Mouse (Mus musculus) midbrain, postnatal 0 days (tissue): ENCODE data around the gene Fam222b. TPM values are rescaled to one million over a fixed set of nuclear protein-coding genes. Genes with fewer than 3 reads are reported as not detected.
"Not testable (repeated sequence)": the region's sequence is repeated elsewhere in the genome, so short reads cannot be mapped to it uniquely, and the experiment has no call there.

Experiments used
- ATAC-seq: fragments of 200-750 bp; cut with Nextera tagmentation; 2 replicates; pipeline ENCODE4 v1.8.0; 2017; ENCODE audit warnings: moderate number of reproducible peaks, mild to moderate bottlenecking, moderate TSS enrichment, moderate library complexity; ENCODE audit not compliant: low FRiP score
- DNase-seq: peaks from one replicate; pipeline ENCODE4 v3.0.0-alpha.2; 2015; ENCODE audit warnings: low spot score
- H3K27ac ChIP-seq: fragments of 300-500 bp; sonication (generic); 2 replicates; pipeline ENCODE4 v1.5.1; 2014; ENCODE audit warnings: low read depth, mild to moderate bottlenecking, low read length, mixed read lengths
- H3K27me3 ChIP-seq: fragments of 300-500 bp; sonication (generic); 2 replicates; pipeline ENCODE4 v1.6.1; 2014; ENCODE audit warnings: low read length, control low read depth, mixed read lengths; ENCODE audit not compliant: insufficient read depth
- H3K36me3 ChIP-seq: fragments of 300-500 bp; sonication (generic); 2 replicates; pipeline ENCODE4 v1.6.1; 2014; ENCODE audit warnings: low read length, control low read depth, mixed read lengths; ENCODE audit not compliant: insufficient read depth
- H3K4me1 ChIP-seq: fragments of 300-500 bp; sonication (generic); 2 replicates; pipeline ENCODE4 v1.6.1; 2014; ENCODE audit warnings: mild to moderate bottlenecking, control low read depth, antibody characterized with exemption, low read length, mixed read lengths; ENCODE audit not compliant: insufficient read depth
- H3K4me2 ChIP-seq: fragments of 300-500 bp; sonication (generic); 2 replicates; pipeline ENCODE4 v1.6.1; 2014; ENCODE audit warnings: low read depth, mild to moderate bottlenecking, low read length, mixed read lengths; ENCODE audit not compliant: poor library complexity, severe bottlenecking
- H3K4me3 ChIP-seq: fragments of 300-500 bp; sonication (generic); 2 replicates; pipeline ENCODE4 v1.5.1; 2014; ENCODE audit warnings: low read depth, mild to moderate bottlenecking, low read length, moderate library complexity
- H3K9ac ChIP-seq: fragments of 300-500 bp; sonication (generic); replicated peaks from 2 replicates; pipeline ENCODE4 v1.6.1; 2014; ENCODE audit warnings: mild to moderate bottlenecking, low read length, moderate library complexity, mixed read lengths; ENCODE audit not compliant: poor library complexity, severe bottlenecking
- H3K9me3 ChIP-seq: fragments of 300-500 bp; sonication (generic); 2 replicates; pipeline ENCODE4 v1.6.1; 2016; ENCODE audit warnings: low read length, control low read depth
- CTCF ChIP-seq: IDR thresholded peaks from 2 replicates; pipeline ENCODE4 v1.5.1; 2016; ENCODE audit warnings: antibody characterized with exemption, mild to moderate bottlenecking
- WGBS: fragments of 180-500 bp; shearing (Covaris S2); extraction: QIAGEN DNeasy Blood & Tissue Kit; methylation state at CpG from one replicate; pipeline ENCODE4 v1.1.7; 2014; 5-methylcytosine and 5-hydroxymethylcytosine counted together
- polyA plus RNA-seq: library from polyadenylated mRNA; unstranded; fragments of >200 nt; fragmentation: Nextera tagmentation; extraction: Ambion mirVana; gene quantifications from 2 replicates; pipeline ENCODE4 v1.2.1, GENCODE M21; 2015
- total RNA-seq: library from RNA; depleted of rRNA; stranded (reverse); fragments of >200 nt; gene quantifications from 2 replicates; pipeline ENCODE4 v1.2.3, GENCODE M21; 2014

Gene Fam222b
- total and polyA plus RNA-seq, 2 experiments from 2014 or later: 29.1 to 34.5 TPM

DNA sequence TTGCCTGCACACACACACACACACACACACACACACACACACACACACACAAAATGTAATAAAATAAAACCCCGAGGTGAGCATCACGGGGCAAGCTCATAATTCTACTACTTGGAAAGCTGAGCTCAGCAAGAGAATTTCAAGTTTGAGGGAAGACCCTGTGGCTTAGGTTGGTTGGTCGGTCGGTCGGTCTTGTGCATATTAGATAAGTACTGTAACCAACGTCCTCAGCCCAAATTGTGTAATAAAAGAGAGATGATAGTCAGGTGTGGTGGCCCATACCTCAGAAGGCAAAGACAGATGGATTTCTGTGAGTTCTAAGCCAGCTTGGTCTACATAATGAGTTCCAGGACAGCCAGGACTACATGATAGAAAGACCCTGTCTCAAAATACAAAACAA, 39.5 kb downstream of the Fam222b start:
- Histone ChIP-seq H3K9me3 (no peaks in the 10 kb centered on the region), H3K4me1 (no peaks in the 10 kb centered on the region), H3K4me3 (no peak overlapping the region), H3K9ac (no peak overlapping the region), H3K27me3 (no peaks in the 10 kb centered on the region), H3K27ac (no peak overlapping the region), H3K4me2 (no peak overlapping the region), H3K36me3 (0 out of 2 replicates have a peak, but pooled peaks cover 3% of the 10 kb centered on the region)
- ATAC-seq (no peak), DNase-seq (no peak)
- no peak for TF ChIP-seq CTCF
- 92% methylated on average over 6 of the region's 6 CpGs for WGBS

DNA sequence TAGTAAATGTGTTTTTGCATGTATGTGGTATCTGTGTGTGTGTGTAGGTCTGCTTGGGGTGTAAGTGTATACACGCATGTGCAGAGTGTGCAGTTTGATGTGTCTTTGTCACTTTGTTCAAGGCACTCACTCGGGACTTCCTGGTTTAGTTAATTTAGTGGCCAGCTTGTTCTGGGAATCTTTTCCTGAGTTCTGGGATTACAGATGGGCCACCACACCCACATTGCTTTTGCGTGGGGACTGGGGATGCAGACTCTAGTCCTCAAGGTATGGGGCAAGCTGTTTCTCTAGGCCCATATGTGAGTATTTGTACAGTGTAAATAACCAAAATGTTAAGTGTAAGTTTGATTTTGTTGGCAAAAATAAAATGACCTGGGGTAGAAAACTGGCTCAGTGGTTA, 39.9 kb downstream of the Fam222b start:
- Histone ChIP-seq H3K36me3 (0 out of 2 replicates have a peak, but pooled peaks cover 3% of the 10 kb centered on the region), H3K27me3 (no peaks in the 10 kb centered on the region), H3K4me1 (no peaks in the 10 kb centered on the region), H3K9ac (no peak overlapping the region), H3K4me2 (no peak overlapping the region), H3K27ac (no peak overlapping the region), H3K4me3 (no peak overlapping the region), H3K9me3 (no peaks in the 10 kb centered on the region)
- TF ChIP-seq CTCF: no peak
- no peak for ATAC-seq
- WGBS: 92% methylated on average over 3 of the region's 3 CpGs
- DNase-seq: no peak

DNA sequence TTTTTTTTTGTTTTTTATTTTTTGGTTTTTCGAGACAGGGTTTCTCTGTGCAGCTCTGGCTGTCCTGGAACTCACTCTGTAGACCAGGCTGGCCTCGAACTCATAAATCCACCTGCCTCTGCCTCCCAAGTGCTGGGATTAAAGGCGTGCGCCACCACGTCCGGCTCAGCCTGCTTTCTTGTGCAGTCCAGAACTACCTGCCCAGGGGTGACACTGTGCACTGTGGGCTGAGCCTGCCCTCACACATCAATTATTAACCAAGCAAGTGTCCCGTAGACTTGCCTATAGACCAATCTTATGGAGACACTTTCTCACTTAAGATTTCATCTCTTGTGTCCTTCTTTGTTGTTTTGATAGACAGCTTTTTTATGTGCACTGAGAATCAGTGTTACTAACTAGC, 40.9 kb downstream of the Fam222b start:
- H3K9ac ChIP-seq, H3K4me3 ChIP-seq, H3K4me2 ChIP-seq, ATAC-seq, H3K4me1 ChIP-seq, H3K27ac ChIP-seq, H3K27me3 ChIP-seq, H3K36me3 ChIP-seq, DNase-seq, H3K9me3 ChIP-seq: not testable (repeated sequence)
- 94% methylated on average over 7 of the region's 7 CpGs for WGBS

- Histone ChIP-seq H3K4me2 (no peak overlapping the region), H3K4me3 (no peak overlapping the region), H3K27me3 (no peaks in the 10 kb centered on the region), H3K36me3 (0 out of 2 replicates have a peak, but pooled peaks cover 3% of the 10 kb centered on the region), H3K4me1 (no peaks in the 10 kb centered on the region), H3K27ac (no peak overlapping the region), H3K9ac (no peak overlapping the region), H3K9me3 (no peaks in the 10 kb centered on the region)
- ATAC-seq: no peak
- 94% methylated on average over 1 of the region's 1 CpGs for WGBS
- DNase-seq: no peak
- no peak for TF ChIP-seq CTCF
Observed at GRCm38 (mm10) chr11:78136132-78136531, 41.7 kb downstream of the Fam222b start.

- Histone ChIP-seq H3K27ac (no peak overlapping the region), H3K4me3 (no peak overlapping the region), H3K4me1 (no peaks in the 10 kb centered on the region), H3K4me2 (no peak overlapping the region), H3K36me3 (no peaks in the 10 kb centered on the region), H3K9me3 (no peaks in the 10 kb centered on the region), H3K9ac (no peak overlapping the region), H3K27me3 (no peaks in the 10 kb centered on the region)
- DNase-seq (no peak), ATAC-seq (no peak)
- WGBS: 72% methylated on average over 4 of the region's 4 CpGs
- TF ChIP-seq CTCF: no peak
Observed at GRCm38 (mm10) chr11:78137584-78137983, 43.1 kb downstream of the Fam222b start.

GRCm38 (mm10) chr11:78138023-78138422, 43.6 kb downstream of the Fam222b start:
- H3K27ac ChIP-seq: no peak overlapping the region
- ATAC-seq (no peak), DNase-seq (no peak)
- no peak overlapping the region for H3K9ac ChIP-seq
- H3K9me3 ChIP-seq: no peaks in the 10 kb centered on the region
- no peak for TF ChIP-seq CTCF
- H3K4me3 ChIP-seq: no peak overlapping the region
- H3K36me3 ChIP-seq: peaks cover 2% of the 10 kb centered on the region; the same call in 1 of the 2 replicates
- no peak overlapping the region for H3K4me2 ChIP-seq
- whole genome bisulfite sequencing: 86% methylated on average over 3 of the region's 3 CpGs
- no peaks in the 10 kb centered on the region for H3K27me3 ChIP-seq
- H3K4me1 ChIP-seq: no peaks in the 10 kb centered on the region
